Mouse (Mus musculus) heart, embryonic 15.5 days (tissue): ENCODE measurements at regions not wholly inside any gene's neighbourhood (a gene's known extent, or its start where the extent isn't known, plus 50 kb on each side); places are given as distances from the start of the nearest gene placed in this dataset.

Source experiments
- ATAC-seq: fragments of 200-750 bp; cut with Nextera tagmentation; replicated peaks from 2 replicates; pipeline ENCODE4 v1.8.0; 2017; ENCODE audit warnings: low read depth, moderate TSS enrichment; ENCODE audit not compliant: insufficient number of reproducible peaks, insufficient read depth, low FRiP score
- H3K27ac ChIP-seq: fragments of 300-500 bp; sonication (generic); 2 replicates; pipeline ENCODE4 v1.5.1; 2015; ENCODE audit warnings: mild to moderate bottlenecking, inconsistent platforms
- H3K27me3 ChIP-seq: fragments of 300-500 bp; sonication (generic); 2 replicates; pipeline ENCODE4 v1.6.1; 2015; ENCODE audit warnings: inconsistent platforms
- H3K36me3 ChIP-seq: fragments of 300-500 bp; sonication (generic); 2 replicates; pipeline ENCODE4 v1.6.1; 2015; ENCODE audit warnings: mild to moderate bottlenecking, inconsistent platforms
- H3K4me1 ChIP-seq: fragments of 300-500 bp; sonication (generic); replicated peaks from 2 replicates; pipeline ENCODE4 v1.6.1; 2015; ENCODE audit warnings: inconsistent platforms
- H3K4me2 ChIP-seq: fragments of 300-500 bp; sonication (generic); 2 replicates; pipeline ENCODE4 v1.6.1; 2015; ENCODE audit warnings: inconsistent platforms, mild to moderate bottlenecking, moderate library complexity
- H3K4me3 ChIP-seq: fragments of 300-500 bp; sonication (generic); 2 replicates; pipeline ENCODE4 v1.5.1; 2015; ENCODE audit warnings: mild to moderate bottlenecking, inconsistent platforms
- H3K9ac ChIP-seq: fragments of 300-500 bp; sonication (generic); 2 replicates; pipeline ENCODE4 v1.6.1; 2015; ENCODE audit warnings: mild to moderate bottlenecking, inconsistent platforms
- H3K9me3 ChIP-seq: fragments of 300-500 bp; sonication (generic); replicated peaks from 2 replicates; pipeline ENCODE4 v1.6.1; 2016; ENCODE audit warnings: inconsistent platforms
- WGBS: fragments of 180-500 bp; shearing (Covaris S2); methylation state at CpG from one replicate; pipeline ENCODE4 v1.1.7; 2015; ENCODE audit warnings: mixed read lengths; 5-methylcytosine and 5-hydroxymethylcytosine counted together

DNA sequence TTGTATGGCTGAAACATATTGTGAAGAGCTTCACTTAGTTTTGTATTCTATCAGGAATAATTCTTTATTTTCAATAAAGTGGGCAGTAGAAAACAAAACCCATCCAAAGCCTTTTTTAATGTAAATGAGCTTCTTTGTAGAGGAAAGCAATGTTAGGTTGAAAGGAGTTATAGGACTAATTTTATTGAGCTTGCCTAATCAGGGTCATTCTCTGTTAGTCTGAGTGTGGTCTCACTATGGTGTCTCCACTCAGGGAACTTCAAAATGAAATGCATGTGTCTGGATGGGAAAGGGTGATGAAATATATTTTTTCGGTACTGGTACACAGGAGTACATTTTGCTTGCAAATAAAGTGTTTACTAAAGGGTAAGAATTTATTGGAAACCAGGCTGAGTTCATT, 1055.5 kb upstream of the Flrt2 start:
- Histone ChIP-seq H3K4me3 (no peak overlapping the region), H3K27me3 (no peaks in the 10 kb centered on the region), H3K4me1 (no peaks in the 10 kb centered on the region), H3K9ac (no peak overlapping the region), H3K9me3 (no peaks in the 10 kb centered on the region), H3K4me2 (no peak overlapping the region), H3K36me3 (no peaks in the 10 kb centered on the region), H3K27ac (no peak overlapping the region)
- WGBS: 81% methylated on average over 1 of the region's 1 CpGs
- no peak for ATAC-seq

DNA sequence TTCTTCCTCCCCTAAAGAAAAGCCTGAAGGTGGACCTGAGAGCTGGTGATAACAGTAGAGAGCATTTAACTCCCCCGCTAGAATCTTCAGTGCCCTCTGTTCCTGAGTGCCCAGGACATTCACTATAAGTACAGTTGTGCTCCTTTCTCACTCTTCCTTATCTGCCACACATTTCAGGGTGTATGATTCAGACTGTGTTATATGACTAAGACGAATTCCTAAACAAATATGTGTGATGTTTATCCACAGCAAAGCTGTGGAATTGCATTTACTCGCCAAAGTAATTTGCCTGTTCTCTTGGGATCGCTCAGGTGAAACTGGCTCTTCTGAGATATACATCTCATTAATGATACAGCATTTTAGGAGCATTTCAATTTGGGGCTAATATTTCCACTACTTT, 1051.9 kb upstream of the Flrt2 start:
- H3K9ac ChIP-seq: no peak overlapping the region
- H3K36me3 ChIP-seq: no peaks in the 10 kb centered on the region
- H3K4me2 ChIP-seq: no peak overlapping the region
- no peaks in the 10 kb centered on the region for H3K9me3 ChIP-seq
- H3K4me3 ChIP-seq: no peak overlapping the region
- no peak for ATAC-seq
- no peak overlapping the region for H3K27ac ChIP-seq
- no peaks in the 10 kb centered on the region for H3K4me1 ChIP-seq
- 63% methylated on average over 4 of the region's 4 CpGs for whole genome bisulfite sequencing
- H3K27me3 ChIP-seq: no peaks in the 10 kb centered on the region

DNA sequence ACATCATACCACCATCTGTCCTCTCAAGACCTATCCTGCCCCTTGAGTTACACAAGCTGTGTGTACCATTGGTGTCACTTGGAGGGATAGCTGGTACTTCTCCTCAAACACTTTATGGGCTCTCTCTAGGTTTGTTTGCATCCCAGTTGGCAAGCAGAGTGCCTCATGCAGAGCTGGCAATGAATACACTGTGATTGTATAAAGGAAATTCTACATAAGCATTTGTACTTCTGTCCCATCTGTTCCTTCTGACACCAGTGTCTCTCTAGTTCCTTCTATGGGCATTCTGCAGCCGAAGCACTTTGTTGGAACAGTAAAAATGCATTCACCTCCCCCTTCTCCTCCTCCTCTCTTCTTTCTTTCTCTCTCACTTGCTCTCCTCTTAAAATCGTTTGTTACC, 1046.7 kb upstream of the Flrt2 start:
- Histone ChIP-seq H3K4me3 (no peak overlapping the region), H3K27me3 (no peaks in the 10 kb centered on the region), H3K4me1 (no peaks in the 10 kb centered on the region), H3K27ac (no peak overlapping the region), H3K9ac (no peak overlapping the region), H3K4me2 (no peak overlapping the region), H3K36me3 (no peaks in the 10 kb centered on the region), H3K9me3 (no peaks in the 10 kb centered on the region)
- WGBS: 69% methylated on average over 2 of the region's 2 CpGs
- no peak for ATAC-seq

DNA sequence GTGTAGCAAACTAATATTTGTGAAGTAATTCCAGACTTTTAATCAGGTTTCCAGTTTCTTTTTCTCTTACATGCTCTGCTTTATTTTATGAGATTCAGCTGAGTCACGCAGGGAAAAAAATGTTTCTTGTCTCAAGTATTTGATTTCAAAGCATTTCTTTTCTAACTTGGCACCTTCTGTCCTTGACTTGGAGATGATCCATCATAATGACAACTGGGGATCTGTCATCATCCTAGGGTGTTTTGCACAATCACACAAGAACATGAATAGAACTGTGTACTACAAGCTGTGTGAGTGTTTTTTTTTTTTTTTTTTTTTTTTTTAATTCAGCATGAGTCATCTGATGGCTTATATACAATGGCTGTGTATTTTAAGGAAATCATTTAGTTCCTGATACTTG, 1022.0 kb upstream of the Flrt2 start:
- no peaks in the 10 kb centered on the region for H3K27me3 ChIP-seq
- no peak overlapping the region for H3K4me3 ChIP-seq
- no peaks in the 10 kb centered on the region for H3K36me3 ChIP-seq
- no peak for ATAC-seq
- no peaks in the 10 kb centered on the region for H3K9me3 ChIP-seq
- no peak overlapping the region for H3K27ac ChIP-seq
- H3K4me1 ChIP-seq: no peaks in the 10 kb centered on the region; the same call in 1 of the 2 replicates
- 44% methylated on average over 1 of the region's 1 CpGs for WGBS
- H3K4me2 ChIP-seq: no peak overlapping the region
- H3K9ac ChIP-seq: no peak overlapping the region

DNA sequence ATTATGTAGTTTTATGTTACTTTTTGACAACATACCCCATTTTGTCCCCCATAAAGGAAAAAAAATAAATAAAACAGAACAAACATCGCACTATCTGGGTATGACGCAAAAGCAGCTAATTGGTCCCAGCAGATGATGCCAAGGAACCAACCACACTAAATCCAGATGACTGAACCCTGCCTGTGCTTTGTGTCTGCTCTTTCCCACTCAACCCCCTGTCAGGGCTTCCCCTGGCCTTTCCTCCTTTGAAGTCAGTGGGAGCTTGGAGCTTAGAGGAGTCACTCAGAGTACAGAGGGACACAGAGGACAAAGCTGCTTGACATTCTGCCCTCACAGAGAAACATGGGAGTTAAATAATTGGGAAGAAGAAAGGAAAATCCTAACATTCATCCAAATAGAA, 1017.1 kb upstream of the Flrt2 start:
- H3K4me1 ChIP-seq: no peaks in the 10 kb centered on the region; the same call in 1 of the 2 replicates
- no peak for ATAC-seq
- H3K4me2 ChIP-seq: no peak overlapping the region
- no peaks in the 10 kb centered on the region for H3K36me3 ChIP-seq
- no peak overlapping the region for H3K4me3 ChIP-seq
- H3K9ac ChIP-seq: no peak overlapping the region
- H3K9me3 ChIP-seq: no peaks in the 10 kb centered on the region
- no peak overlapping the region for H3K27ac ChIP-seq
- no peaks in the 10 kb centered on the region for H3K27me3 ChIP-seq
- WGBS: 80% methylated on average over 2 of the region's 2 CpGs

DNA sequence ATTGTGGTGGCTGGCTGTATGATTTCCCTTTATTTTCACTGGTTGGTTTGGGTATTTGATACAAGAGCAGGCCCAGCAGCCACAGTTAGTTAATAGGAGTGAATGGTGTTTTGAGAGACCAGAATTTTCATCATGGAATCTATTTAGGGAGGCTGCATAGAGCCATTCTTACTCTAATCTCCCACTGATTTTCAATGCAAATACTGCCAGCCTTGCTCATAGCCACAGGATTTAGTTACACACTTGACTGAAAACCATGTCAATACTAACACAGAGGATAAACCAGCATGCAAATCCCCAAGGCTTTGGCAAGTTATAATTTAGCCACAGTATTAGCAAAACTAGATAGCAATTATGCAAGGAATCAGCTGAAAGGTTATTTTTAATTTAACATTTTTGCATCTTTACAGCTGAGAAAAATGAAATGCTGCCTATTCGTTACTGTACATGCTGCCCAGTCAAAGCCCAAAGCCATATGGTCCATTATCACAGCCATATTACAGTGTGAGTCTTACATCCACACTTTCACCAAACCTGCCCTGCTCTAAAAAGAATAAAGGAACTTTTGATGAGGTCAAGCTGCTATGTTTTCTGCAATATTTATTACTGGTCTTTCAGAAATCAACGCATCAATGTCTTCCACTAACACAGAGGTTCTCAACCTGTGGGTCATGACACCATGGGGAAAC, 1000.5 kb upstream of the Flrt2 start:
- 88% methylated on average over 2 of the region's 2 CpGs for WGBS
- no peak overlapping the region for H3K9ac ChIP-seq
- H3K4me1 ChIP-seq: no peaks in the 10 kb centered on the region
- H3K4me2 ChIP-seq: no peak overlapping the region
- H3K9me3 ChIP-seq: no peaks in the 10 kb centered on the region
- H3K27me3 ChIP-seq: no peaks in the 10 kb centered on the region
- no peak for ATAC-seq
- no peak overlapping the region for H3K27ac ChIP-seq
- H3K36me3 ChIP-seq: no peaks in the 10 kb centered on the region
- no peak overlapping the region for H3K4me3 ChIP-seq

DNA sequence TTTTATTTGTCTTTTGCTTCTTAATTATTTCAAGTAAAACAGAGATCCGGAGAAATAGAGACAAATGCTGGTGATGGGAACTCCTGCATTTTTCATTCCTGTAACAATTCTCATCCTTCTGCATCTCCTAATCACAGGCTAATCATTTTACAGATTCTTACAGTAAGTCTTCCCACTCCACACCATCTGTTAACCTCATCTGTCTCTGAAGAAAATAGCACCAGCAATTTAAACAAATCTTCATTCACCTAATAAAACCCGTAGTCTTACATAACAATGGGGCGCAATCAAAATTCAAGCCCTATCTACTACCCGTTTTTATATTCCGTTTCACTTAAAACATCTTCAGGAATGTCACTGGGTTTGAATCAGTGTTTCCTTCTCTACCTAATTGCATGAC, 960.6 kb upstream of the Flrt2 start:
- Histone ChIP-seq H3K27me3 (no peaks in the 10 kb centered on the region), H3K4me3 (no peak overlapping the region), H3K4me1 (peaks cover 6% of the 10 kb centered on the region), H3K27ac (no peak overlapping the region), H3K36me3 (no peaks in the 10 kb centered on the region), H3K9ac (no peak overlapping the region), H3K4me2 (no peak overlapping the region), H3K9me3 (no peaks in the 10 kb centered on the region)
- no peak for ATAC-seq
- WGBS: 79% methylated on average over 5 of the region's 5 CpGs

DNA sequence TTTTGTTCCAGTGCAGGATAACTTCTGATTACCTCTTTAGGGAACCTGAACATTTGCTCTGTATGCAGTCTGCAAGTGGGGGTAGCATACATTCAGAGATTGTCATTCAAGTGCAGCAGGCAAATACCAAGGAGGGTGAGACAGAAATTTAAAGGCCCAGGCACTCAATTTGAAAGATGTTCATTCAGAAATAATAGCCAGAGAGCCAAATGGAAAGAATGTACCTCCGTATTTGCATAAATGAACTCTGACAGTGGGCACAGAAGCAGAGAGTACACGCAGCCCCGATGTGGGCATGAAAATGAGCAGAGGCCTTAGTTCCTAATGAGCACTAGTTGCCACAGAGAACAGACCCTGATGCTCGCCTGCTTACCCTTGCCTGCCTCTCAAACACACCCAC, 958.8 kb upstream of the Flrt2 start:
- H3K4me1 ChIP-seq: peaks cover 6% of the 10 kb centered on the region
- no peaks in the 10 kb centered on the region for H3K27me3 ChIP-seq
- peak overlapping the region; percentile 47 for H3K4me2 ChIP-seq
- ATAC-seq: no peak
- H3K4me3 ChIP-seq: no peak overlapping the region
- WGBS: 21% methylated on average over 4 of the region's 4 CpGs
- no peak overlapping the region for H3K9ac ChIP-seq
- H3K9me3 ChIP-seq: no peaks in the 10 kb centered on the region
- peak overlapping the region; percentile 72 for H3K27ac ChIP-seq
- H3K36me3 ChIP-seq: no peaks in the 10 kb centered on the region

DNA sequence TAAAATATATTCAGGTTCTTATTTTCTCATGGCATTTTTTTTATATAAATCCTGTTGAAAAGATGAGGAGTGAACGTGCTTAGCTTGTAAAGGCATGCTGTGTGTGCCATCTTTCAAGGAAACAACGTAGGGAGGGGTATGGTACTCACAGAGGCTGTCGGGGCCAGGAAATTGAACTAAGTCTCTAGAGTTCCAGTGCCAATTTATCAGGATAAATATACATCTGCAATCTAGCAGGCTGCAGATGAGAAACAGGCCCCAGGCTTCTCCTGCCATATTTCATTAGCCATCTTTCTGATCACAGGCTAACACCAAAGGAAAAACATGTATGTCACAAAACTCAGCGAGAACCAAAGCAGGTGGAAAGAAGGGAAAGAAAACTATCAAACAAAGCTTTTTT, 954.8 kb upstream of the Flrt2 start:
- no peak overlapping the region for H3K9ac ChIP-seq
- no peaks in the 10 kb centered on the region for H3K36me3 ChIP-seq
- no peaks in the 10 kb centered on the region for H3K9me3 ChIP-seq
- H3K27ac ChIP-seq: no peak overlapping the region
- H3K27me3 ChIP-seq: no peaks in the 10 kb centered on the region
- no peak for ATAC-seq
- 68% methylated on average over 4 of the region's 4 CpGs for WGBS
- no peak overlapping the region for H3K4me3 ChIP-seq
- peaks cover 6% of the 10 kb centered on the region for H3K4me1 ChIP-seq
- no peak overlapping the region for H3K4me2 ChIP-seq

DNA sequence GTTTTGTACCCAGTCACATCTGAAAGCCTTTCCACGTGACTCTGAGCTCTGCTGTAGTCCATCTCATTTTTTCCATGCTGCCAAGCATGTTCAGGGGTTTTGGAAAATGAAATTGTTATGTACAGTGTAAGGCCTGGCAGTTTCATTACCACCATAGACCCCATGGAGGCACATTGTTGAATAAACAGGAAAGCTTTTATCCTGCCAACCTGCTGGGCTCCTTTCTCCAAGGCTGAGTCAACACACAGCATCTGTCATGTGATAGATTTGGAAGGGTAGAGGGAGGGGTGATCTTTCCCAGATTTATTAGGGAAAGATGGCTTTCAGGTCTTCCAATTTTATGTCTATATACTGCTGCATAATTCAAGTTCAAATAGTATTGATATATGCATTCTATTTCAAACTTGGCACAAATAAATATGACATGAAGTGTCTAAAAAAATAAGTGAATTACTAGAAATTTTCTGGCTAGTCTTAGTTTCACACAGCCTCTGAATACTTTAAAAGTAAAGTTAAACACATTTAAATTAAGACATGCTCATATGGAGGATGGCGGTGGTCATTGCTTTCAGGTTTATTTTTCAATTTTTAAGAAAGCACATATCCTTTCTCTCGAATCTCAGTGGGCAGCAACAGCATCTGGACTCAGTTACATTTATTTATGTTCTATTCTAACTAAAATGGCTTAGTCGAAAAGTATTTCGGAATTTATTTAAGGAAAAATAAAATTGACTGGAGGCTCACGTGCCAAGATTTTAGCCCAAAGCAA, 942.1 kb upstream of the Flrt2 start:
- H3K36me3 ChIP-seq: no peaks in the 10 kb centered on the region
- WGBS: 82% methylated on average over 6 of the region's 6 CpGs
- no peaks in the 10 kb centered on the region for H3K4me1 ChIP-seq
- H3K9me3 ChIP-seq: no peaks in the 10 kb centered on the region
- no peak overlapping the region for H3K4me2 ChIP-seq
- no peak overlapping the region for H3K9ac ChIP-seq
- no peaks in the 10 kb centered on the region for H3K27me3 ChIP-seq
- no peak overlapping the region for H3K27ac ChIP-seq
- no peak overlapping the region for H3K4me3 ChIP-seq
- no peak for ATAC-seq

DNA sequence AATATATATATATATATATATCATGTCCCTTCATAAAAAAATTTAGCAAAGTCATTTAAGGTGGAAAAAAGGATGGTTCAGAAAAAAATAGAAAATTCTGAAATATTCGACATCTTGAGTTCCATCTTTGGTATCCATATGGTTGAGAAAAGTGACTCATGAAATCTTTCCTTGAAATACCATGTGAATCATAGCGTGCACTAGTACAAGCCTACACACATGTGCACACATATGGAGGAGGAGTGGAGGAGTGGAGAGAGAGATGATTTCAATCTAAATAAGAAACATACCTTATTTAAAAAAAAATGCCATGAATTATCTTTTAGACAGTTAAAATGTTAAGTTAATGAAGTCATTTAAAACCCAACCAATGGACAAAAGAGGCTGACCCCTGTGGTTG, 936.3 kb upstream of the Flrt2 start:
- no peak for ATAC-seq
- H3K9me3 ChIP-seq: no peaks in the 10 kb centered on the region

More for the DNA sequence above, 936.3 kb upstream of the Flrt2 start:
- Histone ChIP-seq H3K4me3 (no peak overlapping the region), H3K4me2 (no peak overlapping the region), H3K4me1 (no peaks in the 10 kb centered on the region), H3K27ac (no peak overlapping the region), H3K9ac (no peak overlapping the region), H3K27me3 (no peaks in the 10 kb centered on the region), H3K36me3 (no peaks in the 10 kb centered on the region)
- WGBS: 85% methylated on average over 2 of the region's 2 CpGs
